Mouse (Mus musculus): Measurements from ENCODE around the gene En2.

- TF ChIP-seq CTCF (IDR thresholded peaks at IDR 0.05; ENCODE audit: borderline replicate concordance, insufficient read depth, low read length) (no peak), POLR2A (IDR thresholded peaks at IDR 0.05; ENCODE audit: low read depth, low read length) (no peak)
Measured at GRCm38 (mm10) chr5:28132231-28132630, 33.3 kb upstream of the En2 start.
